13 mouse cellular contexts compared by ENCODE assay signal in the genomic region with DNA sequence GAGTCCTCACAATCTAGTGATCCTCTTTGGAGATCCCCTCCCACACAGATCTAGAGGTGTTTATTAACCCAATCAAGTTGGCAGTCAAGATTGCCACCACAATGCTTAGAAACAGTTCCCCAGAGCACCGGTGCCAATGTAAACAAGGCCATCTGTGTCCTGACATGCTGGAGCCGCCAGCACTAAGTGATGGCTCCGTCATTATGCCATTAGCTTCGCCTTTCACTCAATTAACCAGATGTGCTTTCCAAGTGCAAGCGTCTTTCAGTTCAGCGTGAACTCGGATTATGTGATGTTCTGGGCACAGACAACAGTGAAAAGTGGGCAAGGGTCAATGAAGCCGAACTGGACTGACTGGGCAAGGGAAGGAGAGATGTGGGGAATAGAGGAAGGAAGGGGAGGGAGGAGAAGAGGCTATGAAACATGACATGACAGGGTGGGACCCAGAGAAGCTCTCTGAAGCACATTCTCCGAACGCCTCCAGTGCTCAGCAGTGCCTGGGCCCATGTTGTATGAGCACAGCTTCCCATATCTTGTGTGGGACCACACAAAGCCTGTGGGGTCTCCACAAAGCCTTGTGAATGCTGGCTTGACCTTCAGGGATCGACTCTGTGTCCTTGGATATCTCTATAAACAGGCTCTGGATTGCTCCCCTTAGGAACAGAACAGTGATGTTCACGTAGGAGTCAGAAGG.
A peak's percentile ranks its signal among the peaks of the same experiment; 100 is the strongest.
DNase-seq lines count a peak whose midpoint lies in the region; ATAC-seq and TF ChIP-seq lines count a peak whose summit lies in the region.
"Had no signal": no experiment of that assay in that cellular context is flagged by ENCODE, and none has a peak within 500 bp of the region (broad histone marks: within the 10 kb centered on the region; RNA-seq: fewer than 3 reads in every experiment).

No protein-coding gene starts in this region.

- DNase-seq in liver, adult 2 months (ENCODE audit: extremely low read depth, low read depth, low spot score), result peak; percentile 26
- DNase-seq in liver, embryonic 11.5 days (ENCODE audit: low spot score), result no peak
- no peak for DNase-seq in embryonic facial prominence, embryonic 10.5 days (ENCODE audit: low spot score)
- DNase-seq in midbrain, postnatal 0 days (ENCODE audit: low spot score), result peak; percentile 44
- DNase-seq in thymus, postnatal 10 days (ENCODE audit: low spot score in 2 of 2), result no peak
- no peak for DNase-seq in adrenal gland, adult 2 months
- DNase-seq: adrenal gland, postnatal 10 days; cerebellum, adult 8-10 months; kidney, adult 9 months; thymus, postnatal 36 days had no signal

- 57% methylated on average over 12 of the region's 12 CpGs for WGBS in liver, adult 2 months
- WGBS in liver, embryonic 11.5 days, result 64% methylated on average over 12 of the region's 12 CpGs
- WGBS in embryonic facial prominence, embryonic 10.5 days, result 67% methylated on average over 12 of the region's 12 CpGs
- WGBS in hindbrain, embryonic 12.5 days, result 50% methylated on average over 12 of the region's 12 CpGs
- WGBS in midbrain, postnatal 0 days, result 56% methylated on average over 12 of the region's 12 CpGs

- H3K4me2 ChIP-seq in liver, embryonic 11.5 days, result no peak overlapping the region
- H3K4me2 ChIP-seq in hindbrain, embryonic 12.5 days (replicated peaks), result no peak overlapping the region
- no peak overlapping the region for H3K4me2 ChIP-seq in midbrain, postnatal 0 days (ENCODE audit: low read depth, low read length, poor library complexity, severe bottlenecking)
- H3K4me2 ChIP-seq: limb, embryonic 15.5 days had no signal

- H3K9ac ChIP-seq in liver, adult 2 months (ENCODE audit: low read depth, low read length), result no peak overlapping the region
- H3K9ac ChIP-seq in liver, embryonic 11.5 days (ENCODE audit: low read depth, low read length), result no peak overlapping the region
- no peak overlapping the region for H3K9ac ChIP-seq in hindbrain, embryonic 12.5 days
- no peak overlapping the region for H3K9ac ChIP-seq in midbrain, postnatal 0 days (replicated peaks; ENCODE audit: low read length, poor library complexity, severe bottlenecking)
- H3K9ac ChIP-seq: limb, embryonic 15.5 days had no signal

- TF ChIP-seq CTCF in liver, adult 2 months (IDR thresholded peaks at IDR 0.05; ENCODE audit: low read depth, low read length), result no peak
- no peak for TF ChIP-seq CTCF in midbrain, postnatal 0 days (IDR thresholded peaks at IDR 0.05)

- no peak for ATAC-seq in liver, embryonic 11.5 days (replicated peaks; ENCODE audit: low FRiP score)
- ATAC-seq in hindbrain, embryonic 12.5 days (ENCODE audit: low FRiP score), result peak; percentile 57
- ATAC-seq in midbrain, postnatal 0 days (ENCODE audit: low FRiP score), result peak; percentile 29; the same call in 1 of the 2 replicates
- ATAC-seq in granulocyte monocyte progenitor cell, adult 5-6 weeks (replicated peaks; ENCODE audit: poor library complexity, severe bottlenecking), result no peak

- no peaks in the 10 kb centered on the region for H3K79me2 ChIP-seq in liver, adult 2 months (ENCODE audit: control insufficient read depth, insufficient read depth, low read length)

- no peak for TF ChIP-seq POLR2A in liver, adult 2 months (IDR thresholded peaks at IDR 0.05; ENCODE audit: extremely low read depth, insufficient read depth, low read length)

- H3K4me1 ChIP-seq in liver, adult 2 months (ENCODE audit: control insufficient read depth, insufficient read depth, low read length), result no peaks in the 10 kb centered on the region
- no peaks in the 10 kb centered on the region for H3K4me1 ChIP-seq in liver, embryonic 11.5 days (replicated peaks; ENCODE audit: control insufficient read depth, insufficient read depth, low read length)
- peaks cover 28% of the 10 kb centered on the region for H3K4me1 ChIP-seq in embryonic facial prominence, embryonic 10.5 days
- H3K4me1 ChIP-seq in hindbrain, embryonic 12.5 days, result peaks cover 18% of the 10 kb centered on the region
- peaks cover 11% of the 10 kb centered on the region for H3K4me1 ChIP-seq in midbrain, postnatal 0 days (ENCODE audit: insufficient read depth, low read length)
- H3K4me1 ChIP-seq: limb, embryonic 15.5 days had no signal

- H3K27ac ChIP-seq in liver, adult 2 months (replicated peaks; ENCODE audit: insufficient read depth, low read depth, low read length), result no peak overlapping the region
- no peak overlapping the region for H3K27ac ChIP-seq in liver, embryonic 11.5 days (ENCODE audit: low read depth, low read length)
- peak overlapping the region; percentile 30; the same call in 1 of the 2 replicates for H3K27ac ChIP-seq in embryonic facial prominence, embryonic 10.5 days (replicated peaks)
- H3K27ac ChIP-seq in hindbrain, embryonic 12.5 days, result peak overlapping the region; percentile 68
- peak overlapping the region; percentile 49 for H3K27ac ChIP-seq in midbrain, postnatal 0 days (ENCODE audit: low read depth, low read length)
- H3K27ac ChIP-seq: limb, embryonic 15.5 days had no signal

- no peaks in the 10 kb centered on the region for H3K36me3 ChIP-seq in liver, adult 2 months (ENCODE audit: control insufficient read depth, insufficient read depth, low read length)
- no peaks in the 10 kb centered on the region for H3K36me3 ChIP-seq in liver, embryonic 11.5 days (ENCODE audit: control insufficient read depth, insufficient read depth, low read length)
- no peaks in the 10 kb centered on the region for H3K36me3 ChIP-seq in embryonic facial prominence, embryonic 10.5 days (replicated peaks)
- no peaks in the 10 kb centered on the region for H3K36me3 ChIP-seq in hindbrain, embryonic 12.5 days
- H3K36me3 ChIP-seq in midbrain, postnatal 0 days (ENCODE audit: insufficient read depth, low read length), result no peaks in the 10 kb centered on the region
- H3K36me3 ChIP-seq: limb, embryonic 15.5 days had no signal

- no peak overlapping the region for H3K4me3 ChIP-seq in liver, adult 2 months (ENCODE audit: insufficient read depth, low read depth, low read length)
- H3K4me3 ChIP-seq in liver, embryonic 11.5 days (ENCODE audit: low read depth, low read length), result no peak overlapping the region
- no peak overlapping the region for H3K4me3 ChIP-seq in embryonic facial prominence, embryonic 10.5 days
- no peak overlapping the region for H3K4me3 ChIP-seq in hindbrain, embryonic 12.5 days
- H3K4me3 ChIP-seq in midbrain, postnatal 0 days (ENCODE audit: low read depth, low read length), result no peak overlapping the region
- H3K4me3 ChIP-seq: limb, embryonic 15.5 days had no signal

- H3K27me3 ChIP-seq in liver, adult 2 months (ENCODE audit: control insufficient read depth, insufficient read depth, low read length), result no peaks in the 10 kb centered on the region
- H3K27me3 ChIP-seq in liver, embryonic 11.5 days (replicated peaks; ENCODE audit: control insufficient read depth, insufficient read depth, low read length), result no peaks in the 10 kb centered on the region
- 0 out of 2 replicates have a peak, but pooled peaks cover 3% of the 10 kb centered on the region for H3K27me3 ChIP-seq in embryonic facial prominence, embryonic 10.5 days (replicated peaks; ENCODE audit: low read depth, poor library complexity, severe bottlenecking)
- no peaks in the 10 kb centered on the region for H3K27me3 ChIP-seq in hindbrain, embryonic 12.5 days
- no peaks in the 10 kb centered on the region for H3K27me3 ChIP-seq in midbrain, postnatal 0 days (ENCODE audit: insufficient read depth, low read length)
- H3K27me3 ChIP-seq: limb, embryonic 15.5 days had no signal

- H3K9me3 ChIP-seq in liver, embryonic 11.5 days (ENCODE audit: control insufficient read depth, low read length), result no peaks in the 10 kb centered on the region
- H3K9me3 ChIP-seq in embryonic facial prominence, embryonic 10.5 days, result no peaks in the 10 kb centered on the region
- no peaks in the 10 kb centered on the region for H3K9me3 ChIP-seq in hindbrain, embryonic 12.5 days (replicated peaks)
- H3K9me3 ChIP-seq in midbrain, postnatal 0 days (ENCODE audit: low read length), result no peaks in the 10 kb centered on the region
- H3K9me3 ChIP-seq: limb, embryonic 15.5 days had no signal

Comparison
In these comparisons a context has a peak if more than half of its experiments do, and no peak if none do; other contexts are left out.
1. DNase-seq: peak in liver, adult 2 months (single experiment) and midbrain, postnatal 0 days (single experiment); none in liver, embryonic 11.5 days (single experiment), embryonic facial prominence, embryonic 10.5 days (single experiment), thymus, postnatal 10 days (0 of 2) and adrenal gland, adult 2 months (single experiment).
2. H3K27ac ChIP-seq: peak in embryonic facial prominence, embryonic 10.5 days (single experiment), hindbrain, embryonic 12.5 days (single experiment) and midbrain, postnatal 0 days (single experiment); none in liver, adult 2 months (single experiment) and liver, embryonic 11.5 days (single experiment).
3. ATAC-seq: peak in hindbrain, embryonic 12.5 days (single experiment) and midbrain, postnatal 0 days (single experiment); none in liver, embryonic 11.5 days (single experiment) and granulocyte monocyte progenitor cell, adult 5-6 weeks (single experiment).